Mouse (Mus musculus) testis, adult 2 months (tissue): ENCODE measurements around the gene Syn3.

Experiments used
- CTCF ChIP-seq: fragments of 200-500 bp; IDR thresholded peaks from 2 replicates; pipeline ENCODE4 v1.5.1; 2012; ENCODE audit warnings: low read depth, mild to moderate bottlenecking, inconsistent platforms, low read length, moderate library complexity; ENCODE audit not compliant: control insufficient read depth, insufficient read depth, insufficient replicate concordance
- POLR2A ChIP-seq: fragments of 200-500 bp; IDR thresholded peaks from 2 replicates; pipeline ENCODE4 v1.6.1; 2012; ENCODE audit warnings: low read depth, mild to moderate bottlenecking, inconsistent platforms, low read length, moderate library complexity; ENCODE audit not compliant: control insufficient read depth

GRCm38 (mm10) chr10:86114431-86114848 lies 384.3 kb downstream of the Syn3 start:
- no peak for TF ChIP-seq POLR2A
- no peak for TF ChIP-seq CTCF
